Mouse (Mus musculus) liver, postnatal 0 days (tissue): Measurements from ENCODE around the gene Dnmt3l.

Experiments
- CTCF ChIP-seq: sonication (generic); IDR thresholded peaks from 2 replicates; pipeline ENCODE4 v1.5.1; 2016; ENCODE audit warnings: antibody characterized with exemption, low read depth
- EP300 ChIP-seq: IDR thresholded peaks from 2 replicates; pipeline ENCODE4 v1.6.1; 2016; ENCODE audit warnings: antibody characterized with exemption, low read depth, mild to moderate bottlenecking

DNA sequence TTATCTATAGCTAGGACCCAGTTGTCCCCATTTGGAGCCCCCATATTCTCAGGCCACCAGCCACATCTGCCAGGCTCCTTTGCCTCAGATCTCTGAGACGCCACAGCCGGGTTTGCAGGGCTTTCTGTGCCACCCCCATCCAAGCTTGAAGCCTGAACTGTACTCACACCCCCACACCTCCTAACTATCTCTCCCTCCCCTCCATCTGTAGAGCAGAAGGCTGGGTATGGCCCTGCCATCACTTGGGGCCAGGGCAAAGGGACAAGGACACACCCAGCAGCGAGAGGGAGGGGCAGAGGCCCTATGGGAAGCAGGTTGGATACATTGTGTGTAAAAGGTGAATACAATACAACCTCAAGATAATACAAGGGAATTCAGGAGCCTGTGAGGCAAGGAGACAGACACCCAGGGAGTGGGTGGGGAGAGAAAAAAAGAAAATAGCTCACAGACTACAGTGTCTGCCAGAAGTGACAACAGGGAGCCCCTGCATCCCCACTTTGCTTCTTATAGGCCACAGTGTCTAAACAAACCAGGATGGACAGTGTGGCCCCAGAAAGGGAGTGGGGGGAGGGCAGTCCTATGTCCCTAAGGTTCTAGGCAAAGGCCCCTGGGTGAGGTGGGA lies 37.2 kb upstream of the Dnmt3l start:
- no peak for TF ChIP-seq CTCF
- TF ChIP-seq EP300: no peak
